Mouse (Mus musculus): ENCODE results near the gene Pard3. TPM values are rescaled to one million over a fixed set of nuclear protein-coding genes. Genes with fewer than 3 reads are reported as not detected.
A peak's percentile ranks its signal among the peaks of the same experiment; 100 is the strongest.

Pard3 gene
- total RNA-seq, 2 experiments from 2014 or later = not detected

DNA sequence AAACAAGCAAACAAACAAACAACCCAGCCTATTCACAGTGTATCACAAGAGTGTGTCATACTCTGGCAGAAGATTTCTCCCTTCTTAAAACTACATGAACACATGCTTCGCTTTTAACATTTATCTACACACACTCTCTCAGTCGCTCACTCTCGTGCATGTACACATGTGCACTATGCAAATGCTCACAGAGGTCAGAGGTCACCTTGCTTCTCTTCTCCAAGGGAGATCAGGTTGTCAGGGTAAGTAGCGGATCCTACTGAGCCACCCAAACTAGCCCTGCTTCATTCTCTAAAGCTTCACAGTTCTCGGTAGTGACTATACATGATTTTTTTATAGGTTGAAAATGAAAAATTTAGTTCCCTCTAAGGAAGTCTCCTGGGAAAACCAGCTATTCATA is 199.8 kb downstream of the Pard3 start:
- no peak for ATAC-seq (replicated peaks; ENCODE audit: low FRiP score, low TSS enrichment, poor library complexity, severe bottlenecking)

DNA sequence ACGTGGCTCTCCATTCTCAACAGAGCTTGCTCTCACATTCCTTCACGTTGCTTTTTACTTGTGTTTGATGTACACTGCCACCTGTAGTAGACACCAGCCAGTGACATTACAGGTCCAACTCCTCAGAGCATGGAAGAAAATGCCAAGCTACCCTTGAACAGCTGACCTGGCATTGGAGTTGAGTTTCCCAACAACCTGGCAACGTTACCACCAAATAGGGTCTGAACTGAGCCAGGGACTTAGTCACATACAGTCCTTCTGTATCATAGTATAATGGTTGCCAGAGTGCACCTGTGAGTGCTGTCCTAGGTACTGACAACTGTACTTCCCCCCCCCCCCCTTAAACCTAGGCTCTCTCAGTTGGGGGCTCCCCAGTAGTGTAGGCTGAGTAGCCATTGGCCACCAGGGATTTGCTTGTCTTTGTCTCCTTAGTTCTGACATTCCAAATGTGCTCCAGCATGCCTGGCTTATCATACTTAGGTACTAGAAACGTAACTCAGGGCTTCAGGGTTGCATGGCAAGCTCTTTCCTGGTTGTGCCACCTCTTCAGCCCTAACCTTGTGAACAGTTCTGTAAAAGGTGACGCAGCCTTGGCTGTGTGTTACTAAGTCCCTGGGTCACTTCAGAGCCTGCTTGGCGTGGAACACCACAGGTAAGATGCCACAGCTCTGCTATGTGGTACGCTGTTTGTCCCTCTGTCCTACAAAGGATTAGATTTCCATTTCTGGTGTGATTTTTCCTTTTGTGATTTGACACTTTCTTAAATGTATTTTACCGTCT is 201.2 kb downstream of the Pard3 start:
- no peak for ATAC-seq (replicated peaks; ENCODE audit: low FRiP score, low TSS enrichment, poor library complexity, severe bottlenecking)

DNA sequence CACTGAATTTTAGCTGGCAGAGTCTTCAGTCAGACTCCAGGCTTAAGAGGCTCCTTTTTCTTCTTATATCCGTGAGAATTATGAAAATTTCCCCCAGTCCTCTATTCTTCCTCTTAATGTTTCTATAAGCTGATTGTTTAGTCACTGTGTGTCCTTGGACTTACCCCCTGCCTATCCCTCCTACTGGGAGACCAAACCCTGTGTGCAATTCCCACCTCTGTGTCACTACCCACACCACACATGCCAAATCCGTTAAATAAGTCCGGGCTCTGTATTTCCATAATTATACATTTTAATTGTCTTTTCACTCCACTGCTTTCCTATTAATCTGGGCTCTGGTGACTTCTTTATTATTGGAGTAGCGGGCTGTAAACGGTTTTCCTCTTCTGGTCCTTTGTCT is 203.1 kb downstream of the Pard3 start:
- no peak for ATAC-seq (replicated peaks; ENCODE audit: low FRiP score, low TSS enrichment, poor library complexity, severe bottlenecking)

DNA sequence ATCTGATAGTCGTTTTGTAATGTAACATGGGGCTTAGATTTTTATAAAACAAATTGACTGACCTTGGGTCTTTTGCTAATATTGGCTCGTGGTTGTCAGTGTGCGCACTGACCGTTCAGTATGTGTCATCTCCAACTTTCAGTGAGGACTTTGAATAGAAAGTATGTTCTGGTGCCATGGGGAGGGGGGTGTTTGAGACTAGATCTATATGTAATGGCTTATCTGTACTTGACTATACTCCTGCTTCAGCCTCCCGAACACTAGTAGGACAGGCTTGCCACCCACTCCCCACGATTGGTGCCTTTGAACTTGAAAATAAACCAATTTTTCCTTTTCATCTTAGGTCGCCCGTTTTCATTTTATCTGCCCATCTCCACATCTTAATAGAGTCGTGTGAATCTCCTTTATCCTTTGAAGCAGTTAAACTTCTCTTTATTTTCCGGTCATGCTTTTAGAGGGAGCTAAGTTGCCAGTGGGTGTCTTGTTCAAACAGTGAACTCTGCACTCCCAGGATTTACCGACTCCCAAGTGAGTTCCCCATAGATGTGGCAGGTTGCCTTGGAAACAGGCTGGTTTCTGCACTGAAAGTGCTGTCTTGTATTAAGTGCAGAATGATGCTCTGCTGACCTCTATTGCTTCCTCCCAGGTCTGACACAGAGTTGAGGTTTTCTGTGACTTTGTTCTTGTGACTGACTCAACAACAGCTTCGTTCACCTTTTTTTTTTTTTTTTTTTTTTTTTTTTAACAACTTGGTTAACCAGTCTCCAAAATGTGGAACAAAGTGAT is 204.7 kb downstream of the Pard3 start:
- ATAC-seq (replicated peaks; ENCODE audit: low FRiP score, low TSS enrichment, poor library complexity, severe bottlenecking) = no peak

DNA sequence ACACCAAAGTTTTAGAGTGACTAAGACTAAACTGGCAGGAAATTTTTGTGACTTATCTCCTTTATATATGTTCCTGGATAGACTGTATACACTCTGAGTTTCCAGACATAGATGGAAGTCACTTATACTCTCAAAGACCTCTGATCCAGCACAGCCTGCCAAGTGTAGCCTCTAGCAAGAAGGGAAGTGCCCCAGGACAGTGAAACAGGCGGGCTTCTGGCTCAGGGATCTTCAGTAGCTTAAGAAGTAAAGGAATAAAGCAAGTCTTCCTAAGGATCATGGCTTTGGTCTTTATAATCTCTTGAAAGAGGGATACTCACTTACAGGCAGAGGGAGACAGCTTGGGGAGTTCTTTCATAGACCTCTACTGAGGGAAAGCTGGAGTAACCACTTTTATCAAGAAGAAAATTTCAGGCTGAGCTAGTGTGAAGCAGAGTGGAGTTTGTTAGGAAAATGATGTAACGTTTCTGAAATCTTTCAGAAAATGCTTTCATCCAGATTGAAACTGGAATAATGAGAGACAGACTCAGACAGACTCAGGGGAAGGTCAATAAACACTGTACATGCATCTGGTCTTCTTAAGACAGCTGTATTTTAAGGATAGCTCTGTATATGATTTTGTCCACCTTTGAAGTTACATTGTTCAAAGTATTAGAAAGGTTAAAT is 205.5 kb downstream of the Pard3 start:
- no peak for ATAC-seq (replicated peaks; ENCODE audit: low FRiP score, low TSS enrichment, poor library complexity, severe bottlenecking)

DNA sequence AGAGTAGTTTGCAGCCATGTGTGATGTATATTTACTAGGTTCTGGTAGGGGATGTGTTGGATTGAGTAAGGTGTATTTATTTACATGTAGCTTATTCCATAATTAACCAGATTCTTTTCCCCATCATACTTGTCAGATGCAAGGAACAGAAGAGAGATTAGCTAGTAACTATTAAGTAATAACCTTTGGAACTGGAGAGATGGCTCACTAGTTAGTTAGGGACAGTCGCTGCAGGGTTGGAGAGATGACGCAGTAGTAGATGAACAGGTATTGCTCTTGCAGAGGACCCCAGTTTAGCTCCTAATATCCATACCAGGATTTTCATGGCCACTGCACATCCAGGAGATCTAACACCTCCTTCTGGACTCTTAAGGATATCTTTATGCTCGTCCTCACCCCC is 207.5 kb downstream of the Pard3 start:
- no peak for ATAC-seq (replicated peaks; ENCODE audit: low FRiP score, low TSS enrichment, poor library complexity, severe bottlenecking)

DNA sequence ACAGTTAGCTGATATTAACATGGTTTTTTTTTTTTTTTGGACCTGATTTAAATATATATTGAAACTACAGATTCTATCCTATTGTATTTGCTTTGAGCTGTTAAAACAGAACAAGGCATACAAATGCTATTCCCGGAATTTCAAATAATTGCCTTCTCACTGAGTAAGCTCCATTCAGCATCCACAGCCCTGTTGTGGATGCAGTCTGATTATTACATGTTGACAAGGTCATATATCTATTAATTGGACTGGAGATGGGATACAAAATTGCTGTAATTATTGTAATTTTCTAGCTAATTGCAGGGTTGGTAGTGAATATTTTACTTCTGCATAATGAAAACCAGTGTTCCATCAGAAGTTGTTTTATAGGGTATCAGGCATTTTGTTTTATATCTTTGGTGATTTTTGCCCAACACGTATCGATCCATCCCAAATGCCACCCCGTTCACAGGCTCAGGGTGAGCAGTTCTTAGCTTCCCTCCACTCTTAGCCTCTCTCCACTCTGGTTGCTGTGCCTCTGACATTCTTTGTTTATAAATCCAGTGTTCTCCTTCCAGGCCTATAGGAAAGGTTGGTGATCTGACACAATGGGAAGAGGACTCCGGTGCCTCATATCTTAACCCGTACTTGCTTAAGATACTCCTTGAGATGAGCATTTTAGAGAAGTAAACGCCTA is 216.7 kb downstream of the Pard3 start:
- no peak for ATAC-seq (replicated peaks; ENCODE audit: low FRiP score, low TSS enrichment, poor library complexity, severe bottlenecking)

DNA sequence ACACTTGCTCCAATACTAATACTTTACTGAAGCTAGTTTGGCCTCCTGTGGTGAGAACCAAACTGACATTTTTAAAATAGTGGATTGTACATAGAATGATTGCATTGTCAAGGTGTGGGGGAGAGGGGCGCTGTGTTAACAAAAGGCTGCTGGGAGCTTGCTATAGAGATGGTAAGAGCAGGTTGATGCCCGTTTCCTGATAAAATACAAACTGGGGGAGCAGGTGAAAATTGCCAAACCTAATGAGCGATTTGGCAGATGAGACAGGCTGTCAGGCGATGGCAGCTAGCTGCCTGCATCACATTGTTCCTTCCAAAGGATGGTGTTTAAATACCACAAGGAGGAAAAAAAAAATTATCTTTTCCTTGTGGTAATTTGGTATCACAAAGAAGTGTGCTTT is 217.3 kb downstream of the Pard3 start:
- ATAC-seq (replicated peaks; ENCODE audit: low FRiP score, low TSS enrichment, poor library complexity, severe bottlenecking) = no peak

DNA sequence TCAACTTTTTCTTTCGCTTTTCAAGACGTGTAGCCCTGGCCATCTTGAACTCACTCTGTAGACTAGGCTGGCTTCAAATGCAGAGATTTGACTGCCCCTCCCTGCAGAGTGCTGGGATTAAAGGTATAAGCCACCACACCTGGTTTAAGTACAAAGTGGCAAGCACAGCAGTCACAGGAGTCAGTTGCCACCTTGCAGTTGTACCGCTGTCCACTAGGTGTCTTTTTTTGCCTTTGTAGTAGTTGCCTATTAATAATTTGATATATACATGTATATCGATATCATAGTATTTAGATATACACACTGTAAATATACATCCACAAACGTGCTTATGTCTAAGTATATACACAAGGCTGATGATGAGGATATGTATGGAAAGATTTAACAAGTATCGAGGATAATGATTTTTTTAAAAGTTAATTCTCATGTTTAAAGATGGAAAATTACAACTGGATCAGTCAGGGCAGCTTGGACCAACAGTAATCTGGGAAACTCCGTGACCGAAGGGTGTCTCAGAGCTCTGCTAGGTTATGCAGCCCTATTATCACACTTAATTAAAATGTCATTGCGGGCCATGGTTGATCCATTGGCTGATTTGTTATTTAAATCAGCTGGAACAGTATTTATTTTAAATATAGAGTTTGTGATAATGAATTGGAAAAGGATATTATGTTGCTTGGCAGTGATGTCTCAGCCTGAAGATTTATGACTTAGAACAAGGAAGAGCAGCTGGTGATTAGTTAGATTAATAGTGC is 220.9 kb downstream of the Pard3 start:
- peak; percentile 73 for ATAC-seq (replicated peaks; ENCODE audit: low FRiP score, low TSS enrichment, poor library complexity, severe bottlenecking)

DNA sequence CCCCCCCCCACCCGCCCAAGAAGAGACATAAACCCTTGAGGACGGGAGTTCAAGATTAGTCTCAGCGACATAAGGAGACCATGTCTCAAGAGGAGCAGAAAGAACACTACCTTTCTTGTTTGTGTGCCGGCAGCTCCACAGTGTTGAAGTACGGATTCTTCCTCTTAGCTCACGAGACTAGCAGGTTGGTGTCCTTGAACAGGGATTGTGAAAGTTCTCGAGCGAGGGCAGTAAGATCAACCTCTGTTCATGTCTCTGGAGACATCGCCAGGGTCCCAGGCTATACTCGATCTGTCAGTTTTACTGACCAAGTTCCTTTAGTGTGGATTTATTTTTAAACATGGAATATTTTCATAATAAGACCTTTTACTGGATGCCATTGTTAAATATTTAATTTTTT is 224.1 kb downstream of the Pard3 start:
- ATAC-seq (replicated peaks; ENCODE audit: low FRiP score, low TSS enrichment, poor library complexity, severe bottlenecking) = no peak

DNA sequence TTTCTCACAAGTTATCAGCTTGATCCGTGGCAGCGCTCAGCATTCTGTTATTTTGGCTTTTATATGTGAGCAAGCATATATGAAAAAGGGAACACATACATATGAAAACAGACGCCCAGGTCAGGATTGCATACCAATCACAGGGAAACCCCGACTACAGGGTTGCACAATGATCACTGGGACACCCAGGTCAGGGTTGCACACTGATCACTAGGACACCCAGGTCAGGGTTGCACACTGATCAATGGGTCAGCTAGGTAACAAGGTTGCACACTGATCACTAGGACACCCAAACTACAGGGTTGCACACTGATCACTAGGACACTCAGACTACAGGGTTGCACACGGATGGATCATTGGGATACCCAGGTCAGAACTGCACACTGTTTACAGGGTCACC is 228.6 kb downstream of the Pard3 start:
- ATAC-seq (replicated peaks; ENCODE audit: low FRiP score, low TSS enrichment, poor library complexity, severe bottlenecking) = no peak

DNA sequence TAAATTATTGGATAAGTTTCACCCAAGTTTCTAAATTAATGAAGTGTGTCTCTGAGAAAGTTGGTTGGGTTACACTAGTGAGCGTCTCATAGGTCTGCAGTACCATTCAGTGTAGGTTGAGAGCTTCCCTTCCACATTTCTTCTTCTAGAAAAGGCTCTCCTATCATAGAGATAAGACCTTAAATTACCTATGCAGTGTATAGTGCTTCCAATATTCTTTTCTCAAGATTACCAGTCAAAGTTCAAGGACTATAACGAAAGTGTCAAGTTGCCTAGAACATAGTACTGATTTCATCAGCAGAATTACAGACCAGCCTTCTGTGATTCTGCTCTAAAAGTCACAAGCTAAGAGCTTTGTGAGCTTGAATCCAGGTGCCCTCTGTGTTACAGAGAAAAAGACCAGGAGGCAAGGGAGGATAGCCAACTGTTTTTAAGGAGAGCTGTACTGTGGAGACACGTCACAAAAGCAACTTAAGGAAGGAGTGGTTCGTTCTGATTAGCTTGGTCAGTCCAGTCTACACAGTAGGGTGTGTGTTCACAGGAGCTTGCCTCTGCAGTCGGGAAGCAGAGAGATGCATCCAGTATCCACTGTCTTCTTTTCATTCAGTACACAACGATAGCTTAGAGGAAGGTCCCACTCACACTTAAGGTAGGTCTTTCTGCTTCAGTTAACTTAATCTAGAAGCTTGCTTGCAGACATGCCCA is 229.5 kb downstream of the Pard3 start:
- no peak for ATAC-seq (replicated peaks; ENCODE audit: low FRiP score, low TSS enrichment, poor library complexity, severe bottlenecking)

DNA sequence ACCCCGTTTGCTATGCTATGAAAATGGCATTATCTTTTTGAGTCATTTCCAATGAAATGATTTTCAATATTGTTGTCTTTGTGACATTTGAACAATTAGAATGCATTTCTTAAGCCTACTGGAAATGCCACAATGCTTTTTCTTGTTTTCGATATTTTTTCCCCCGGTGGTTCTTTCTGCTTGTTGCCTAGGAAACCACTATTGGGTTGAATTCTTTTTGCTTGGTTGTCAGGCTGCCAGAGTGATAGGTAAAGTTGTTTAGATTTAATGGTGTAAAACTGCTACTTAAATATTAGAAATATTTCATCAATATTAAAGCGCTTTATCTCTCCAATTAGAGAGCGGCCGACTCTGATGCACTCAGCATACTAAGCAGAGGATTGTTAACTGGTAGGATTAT is 230.4 kb downstream of the Pard3 start:
- no peak for ATAC-seq (replicated peaks; ENCODE audit: low FRiP score, low TSS enrichment, poor library complexity, severe bottlenecking)

DNA sequence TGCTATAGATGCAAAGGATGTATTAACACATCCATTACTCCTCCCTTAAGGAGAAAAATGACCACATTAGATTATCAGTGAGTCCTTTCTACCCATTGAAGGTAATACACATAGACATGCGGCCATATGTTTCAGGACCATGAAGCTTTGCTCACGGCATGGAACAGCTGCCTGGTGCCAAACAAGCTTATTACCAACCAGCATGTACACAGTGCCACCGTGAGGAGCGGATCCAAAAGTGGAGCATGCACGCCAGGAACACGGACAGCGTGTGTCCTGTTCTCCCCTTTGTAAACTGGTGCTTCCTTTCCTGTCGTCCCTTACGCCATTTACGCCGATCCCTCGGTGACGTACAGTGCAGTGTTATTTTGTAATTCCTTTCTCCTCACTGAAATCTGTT is 232.2 kb downstream of the Pard3 start:
- ATAC-seq (replicated peaks; ENCODE audit: low FRiP score, low TSS enrichment, poor library complexity, severe bottlenecking) = no peak

DNA sequence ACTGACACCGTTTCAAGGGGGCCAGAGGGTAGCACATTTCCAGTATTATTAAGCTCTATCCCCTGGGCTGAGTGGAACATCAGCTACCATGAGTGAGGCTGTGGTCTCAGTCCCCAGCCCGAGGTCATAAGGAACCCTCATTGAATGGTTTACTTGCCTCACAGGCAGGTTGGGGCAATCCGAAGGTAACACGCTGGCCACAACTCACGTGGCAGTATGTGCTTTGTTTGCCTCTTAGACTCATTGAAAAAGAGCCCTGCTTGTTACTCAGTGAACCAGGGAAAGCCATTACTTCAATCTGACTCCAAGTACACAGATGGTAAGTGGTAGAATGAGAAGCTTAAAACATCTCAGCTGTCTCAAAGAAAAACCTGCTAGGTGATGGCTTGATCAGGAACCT is 236.8 kb downstream of the Pard3 start:
- ATAC-seq (replicated peaks; ENCODE audit: low FRiP score, low TSS enrichment, poor library complexity, severe bottlenecking) = no peak

DNA sequence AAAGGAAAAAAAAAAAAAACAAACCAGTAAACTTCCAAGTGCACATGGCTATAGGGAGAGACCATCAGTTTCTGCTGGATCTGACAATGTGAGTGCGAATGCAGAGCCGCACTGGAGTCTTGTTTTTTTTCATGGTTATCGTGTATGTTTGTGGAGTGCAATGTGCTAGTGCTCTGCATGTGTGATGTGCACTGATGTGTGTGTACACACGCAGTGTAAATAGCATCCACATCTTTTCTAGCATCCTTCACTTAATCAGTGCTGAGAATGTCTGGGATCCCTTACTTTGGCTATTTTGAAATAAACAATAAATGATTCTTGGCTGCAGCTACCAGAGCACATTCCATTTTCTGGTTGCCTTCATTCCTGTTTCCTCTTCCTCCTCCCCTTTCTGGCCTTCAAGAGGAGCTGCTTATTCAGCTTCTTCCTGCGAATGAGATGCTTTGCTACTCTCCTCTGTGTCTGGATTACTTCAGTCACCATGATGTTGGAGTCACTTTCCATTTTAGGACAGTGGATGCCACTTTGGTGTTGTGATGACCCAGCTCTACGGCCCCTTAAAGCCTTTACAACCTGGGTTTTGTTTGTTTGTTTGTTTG is 239.3 kb downstream of the Pard3 start:
- no peak for ATAC-seq (replicated peaks; ENCODE audit: low FRiP score, low TSS enrichment, poor library complexity, severe bottlenecking)

DNA sequence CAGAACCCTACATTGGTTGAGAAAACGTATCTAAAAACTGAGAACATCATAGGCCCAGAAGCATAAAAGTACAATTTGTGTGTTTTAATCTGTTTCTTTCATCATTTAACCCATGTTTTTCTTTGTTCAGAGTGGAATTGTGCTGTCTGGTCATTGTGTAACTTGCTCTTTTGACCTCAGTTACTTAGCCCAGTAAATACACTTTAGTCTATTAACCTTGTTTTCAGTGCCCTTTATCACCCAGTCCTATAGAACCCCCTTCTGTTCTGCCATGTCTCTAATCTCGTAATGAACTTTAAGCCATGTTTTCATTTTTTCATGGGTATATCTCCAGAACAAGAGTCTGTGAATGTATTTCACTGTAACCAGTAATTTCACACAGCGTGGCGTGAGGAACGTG is 243.3 kb downstream of the Pard3 start:
- no peak for ATAC-seq (replicated peaks; ENCODE audit: low FRiP score, low TSS enrichment, poor library complexity, severe bottlenecking)

DNA sequence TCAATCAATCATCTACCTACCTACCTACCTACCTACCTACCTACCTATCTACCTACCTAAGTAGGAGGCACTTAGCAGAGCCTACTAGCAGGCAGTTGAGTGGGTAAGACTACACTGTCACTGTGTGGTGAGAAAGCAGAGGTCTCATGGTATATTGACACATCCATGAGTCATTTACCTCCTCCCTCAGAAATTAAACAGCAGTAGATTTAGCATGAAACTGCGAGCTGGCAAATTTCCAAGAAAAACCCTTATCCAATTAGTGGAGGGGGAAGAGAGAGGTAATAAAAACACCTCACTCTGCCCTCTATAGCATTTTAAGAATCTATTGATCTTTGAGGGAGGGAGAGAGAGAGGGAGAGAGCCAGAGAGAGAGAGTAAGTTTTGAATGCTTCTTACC is 245.7 kb downstream of the Pard3 start:
- ATAC-seq (replicated peaks; ENCODE audit: low FRiP score, low TSS enrichment, poor library complexity, severe bottlenecking) = no peak

All from megakaryocyte-erythroid progenitor cell, adult 5-6 weeks (primary cell).